Mouse (Mus musculus): Measurements from ENCODE around the gene Prss38. TPM values are rescaled to one million over a fixed set of nuclear protein-coding genes. Genes with fewer than 3 reads are reported as not detected.
A peak's percentile ranks its signal among the peaks of the same experiment; 100 is the strongest.
"Not testable (repeated sequence)": the region's sequence is repeated elsewhere in the genome, so short reads cannot be mapped to it uniquely, and the experiment has no call there.

The Prss38 gene
- polyA plus RNA-seq, 1 experiment from 2014 or later = not detected

GRCm38 (mm10) chr11:59369848-59370247, 5.6 kb downstream of the Prss38 start:
- no peaks in the 10 kb centered on the region for H3K9me3 ChIP-seq

GRCm38 (mm10) chr11:59367955-59368354, 7.5 kb downstream of the Prss38 start:
- not testable (repeated sequence) for H3K9ac ChIP-seq; H3K27me3 ChIP-seq (replicated peaks); H3K4me3 ChIP-seq (replicated peaks); ATAC-seq (ENCODE audit: insufficient read depth, low FRiP score, low read depth); H3K9me3 ChIP-seq; H3K27ac ChIP-seq; H3K4me2 ChIP-seq; H3K36me3 ChIP-seq
- H3K4me1 ChIP-seq = peaks cover 13% of the 10 kb centered on the region
- WGBS = 78% methylated on average over 4 of the region's 4 CpGs

More at GRCm38 (mm10) chr11:59369848-59370247, 5.6 kb downstream of the Prss38 start:
- 72% methylated on average over 11 of the region's 11 CpGs for WGBS
- no peaks in the 10 kb centered on the region for H3K27me3 ChIP-seq (replicated peaks)
- no peak overlapping the region for H3K4me3 ChIP-seq (replicated peaks)
- peaks cover 7% of the 10 kb centered on the region; the same call in 1 of the 2 replicates for H3K4me1 ChIP-seq
- ATAC-seq (ENCODE audit: insufficient read depth, low FRiP score, low read depth) = no peak
- no peak overlapping the region for H3K9ac ChIP-seq
- no peak overlapping the region for H3K27ac ChIP-seq
- H3K36me3 ChIP-seq = no peaks in the 10 kb centered on the region
- no peak overlapping the region for H3K4me2 ChIP-seq

DNA sequence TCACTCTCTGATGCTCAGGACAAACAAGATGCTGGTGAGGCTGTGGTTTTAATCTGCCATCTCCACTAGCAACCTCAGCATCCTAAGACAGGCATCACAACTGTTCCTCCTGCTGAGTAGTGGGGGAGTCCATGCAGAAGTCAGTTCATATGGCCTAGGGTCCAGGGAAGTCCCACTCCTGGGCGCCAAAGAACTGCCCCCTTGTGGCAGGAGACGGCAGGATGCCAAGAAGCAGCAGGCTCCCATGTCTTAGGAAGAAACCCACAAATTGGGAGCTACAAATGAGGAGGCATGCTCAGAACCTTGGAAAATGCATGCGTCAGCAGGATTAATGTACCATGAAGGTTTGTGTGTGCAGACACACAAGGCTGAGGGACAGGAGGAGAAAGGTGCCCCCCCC, 8.8 kb downstream of the Prss38 start:
- Histone ChIP-seq H3K27ac (no peak overlapping the region), H3K4me2 (no peak overlapping the region), H3K9me3 (no peaks in the 10 kb centered on the region), H3K36me3 (no peaks in the 10 kb centered on the region), H3K4me3 (replicated peaks) (no peak overlapping the region), H3K9ac (no peak overlapping the region), H3K4me1 (peaks cover 13% of the 10 kb centered on the region), H3K27me3 (replicated peaks) (no peaks in the 10 kb centered on the region)
- 30% methylated on average over 3 of the region's 3 CpGs for WGBS
- ATAC-seq (ENCODE audit: insufficient read depth, low FRiP score, low read depth) = no peak

DNA sequence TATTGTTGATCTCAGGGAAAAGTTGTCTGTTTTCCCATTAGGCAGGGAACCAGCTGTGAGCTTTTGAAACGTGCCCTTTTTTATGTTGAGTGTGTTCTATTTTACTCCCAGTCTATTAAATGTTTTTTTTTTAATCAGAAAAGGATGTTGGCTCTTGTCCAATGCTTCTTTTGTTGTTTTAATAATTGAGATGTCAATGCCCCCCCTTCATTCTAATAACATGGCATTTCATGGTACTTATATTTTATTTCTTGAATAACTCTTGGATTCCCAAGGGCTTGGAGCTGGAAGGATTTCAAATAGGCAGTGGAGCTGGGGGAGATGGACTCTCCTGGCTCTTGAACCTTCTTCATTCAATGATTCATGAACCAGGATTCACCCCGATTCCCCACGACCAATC, 9.4 kb downstream of the Prss38 start:
- Histone ChIP-seq H3K36me3 (no peaks in the 10 kb centered on the region), H3K27ac (peak overlapping the region; percentile 92; the same call in 1 of the 2 replicates), H3K4me3 (replicated peaks) (no peak overlapping the region), H3K4me2 (no peak overlapping the region), H3K9me3 (no peaks in the 10 kb centered on the region), H3K9ac (no peak overlapping the region), H3K4me1 (peaks cover 13% of the 10 kb centered on the region), H3K27me3 (replicated peaks) (no peaks in the 10 kb centered on the region)
- 72% methylated on average over 3 of the region's 3 CpGs for WGBS
- ATAC-seq (ENCODE audit: insufficient read depth, low FRiP score, low read depth) = no peak

GRCm38 (mm10) chr11:59364417-59364816, 11.0 kb downstream of the Prss38 start:
- WGBS = 26% methylated on average over 3 of the region's 3 CpGs
- ATAC-seq (ENCODE audit: insufficient read depth, low FRiP score, low read depth) = peak; percentile 57; the same call in 1 of the 2 replicates
- Histone ChIP-seq H3K4me2 (no peak overlapping the region), H3K4me1 (peaks cover 13% of the 10 kb centered on the region), H3K36me3 (no peaks in the 10 kb centered on the region), H3K9ac (no peak overlapping the region), H3K9me3 (no peaks in the 10 kb centered on the region), H3K27me3 (replicated peaks) (no peaks in the 10 kb centered on the region), H3K27ac (peak overlapping the region; percentile 92), H3K4me3 (replicated peaks) (no peak overlapping the region)

DNA sequence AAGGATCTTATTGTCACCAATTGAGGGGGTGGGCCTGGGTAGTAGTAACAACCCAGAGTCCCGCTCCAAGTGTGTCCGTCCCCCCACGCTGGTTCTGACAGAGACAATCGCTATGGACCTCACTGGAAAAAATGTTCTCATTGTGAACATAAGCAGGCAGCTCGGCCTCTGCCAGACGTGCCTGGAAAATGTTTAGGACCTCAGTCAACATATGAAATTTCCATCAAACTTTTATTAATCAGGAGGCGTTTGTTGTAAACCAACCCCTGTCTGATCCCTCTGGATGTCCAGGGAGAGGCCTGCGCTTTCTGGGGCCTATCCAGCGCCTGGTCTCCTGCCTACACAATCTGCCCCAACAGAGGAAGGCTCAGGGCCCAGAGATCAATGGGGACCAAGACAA, 11.4 kb downstream of the Prss38 start:
- Histone ChIP-seq H3K4me2 (no peak overlapping the region), H3K9me3 (no peaks in the 10 kb centered on the region), H3K9ac (no peak overlapping the region), H3K27ac (peak overlapping the region; percentile 92), H3K4me3 (replicated peaks) (no peak overlapping the region), H3K4me1 (peaks cover 13% of the 10 kb centered on the region), H3K27me3 (replicated peaks) (no peaks in the 10 kb centered on the region), H3K36me3 (no peaks in the 10 kb centered on the region)
- ATAC-seq (ENCODE audit: insufficient read depth, low FRiP score, low read depth) = peak; percentile 23; the same call in 1 of the 2 replicates
- WGBS = 54% methylated on average over 9 of the region's 9 CpGs

DNA sequence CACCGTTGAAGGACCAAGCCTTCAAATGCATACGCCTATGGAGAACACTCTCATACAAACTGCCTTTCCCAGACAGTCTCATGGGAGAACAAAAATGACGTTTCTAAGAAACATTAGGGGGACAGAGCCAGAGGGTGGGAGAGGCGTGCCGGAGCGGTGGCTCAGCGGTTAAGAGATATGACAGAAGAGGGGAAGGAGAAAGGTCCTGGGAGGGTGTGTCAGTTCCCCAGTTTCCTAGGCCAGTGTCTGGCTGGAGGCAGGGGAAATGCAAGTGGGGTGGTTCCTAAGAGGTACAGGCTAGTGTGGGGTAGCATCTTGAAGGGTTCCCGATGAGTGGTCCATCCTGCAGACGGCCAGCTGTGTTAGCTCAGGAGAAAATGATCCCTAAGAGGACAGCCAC, 14.2 kb downstream of the Prss38 start:
- ATAC-seq (ENCODE audit: insufficient read depth, low FRiP score, low read depth) = no peak
- Histone ChIP-seq H3K9ac (no peak overlapping the region), H3K36me3 (no peaks in the 10 kb centered on the region), H3K27ac (no peak overlapping the region), H3K4me1 (peaks cover 13% of the 10 kb centered on the region), H3K27me3 (replicated peaks) (no peaks in the 10 kb centered on the region), H3K4me2 (no peak overlapping the region), H3K9me3 (no peaks in the 10 kb centered on the region), H3K4me3 (replicated peaks) (no peak overlapping the region)
- WGBS = 70% methylated on average over 9 of the region's 9 CpGs

- 46% methylated on average over 11 of the region's 11 CpGs for WGBS
- no peaks in the 10 kb centered on the region for H3K27me3 ChIP-seq (replicated peaks)
- H3K4me2 ChIP-seq = no peak overlapping the region
- ATAC-seq (ENCODE audit: insufficient read depth, low FRiP score, low read depth) = no peak; the same call in 1 of the 2 replicates
- no peaks in the 10 kb centered on the region for H3K9me3 ChIP-seq
- H3K27ac ChIP-seq = no peak overlapping the region
- no peaks in the 10 kb centered on the region for H3K36me3 ChIP-seq
- no peak overlapping the region for H3K9ac ChIP-seq
- H3K4me3 ChIP-seq (replicated peaks) = no peak overlapping the region
- H3K4me1 ChIP-seq = no peaks in the 10 kb centered on the region
These were observed 18.6 kb downstream of the Prss38 start for GRCm38 (mm10) chr11:59356874-59357289.

DNA sequence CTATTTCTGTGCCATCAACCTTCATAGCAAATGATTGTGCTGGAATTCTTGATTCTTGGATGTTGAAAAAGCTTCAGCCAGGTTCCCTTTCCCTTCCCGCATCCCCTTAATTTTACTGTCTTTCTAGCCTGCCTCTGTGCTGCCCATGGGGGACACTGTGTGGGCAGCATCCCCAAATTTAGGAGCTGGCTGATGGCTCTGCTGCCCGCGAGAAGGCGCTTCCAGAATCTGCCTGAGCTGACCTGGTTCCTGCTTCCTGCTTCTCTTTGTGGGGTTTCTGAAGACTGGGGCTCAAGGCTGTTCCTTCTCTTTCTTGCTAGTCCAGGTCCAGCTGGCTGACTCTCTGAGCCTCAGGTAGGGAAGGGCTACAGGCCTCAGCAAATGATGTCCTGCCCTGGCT, 20.7 kb downstream of the Prss38 start:
- no peaks in the 10 kb centered on the region for H3K9me3 ChIP-seq
- no peak overlapping the region for H3K9ac ChIP-seq
- no peak overlapping the region for H3K4me2 ChIP-seq
- H3K4me3 ChIP-seq (replicated peaks) = no peak overlapping the region
- H3K36me3 ChIP-seq = no peaks in the 10 kb centered on the region
- no peak for ATAC-seq (ENCODE audit: insufficient read depth, low FRiP score, low read depth)
- peaks cover 5% of the 10 kb centered on the region; the same call in 1 of the 2 replicates for H3K4me1 ChIP-seq
- no peaks in the 10 kb centered on the region for H3K27me3 ChIP-seq (replicated peaks)
- 85% methylated on average over 4 of the region's 4 CpGs for WGBS
- no peak overlapping the region for H3K27ac ChIP-seq

DNA sequence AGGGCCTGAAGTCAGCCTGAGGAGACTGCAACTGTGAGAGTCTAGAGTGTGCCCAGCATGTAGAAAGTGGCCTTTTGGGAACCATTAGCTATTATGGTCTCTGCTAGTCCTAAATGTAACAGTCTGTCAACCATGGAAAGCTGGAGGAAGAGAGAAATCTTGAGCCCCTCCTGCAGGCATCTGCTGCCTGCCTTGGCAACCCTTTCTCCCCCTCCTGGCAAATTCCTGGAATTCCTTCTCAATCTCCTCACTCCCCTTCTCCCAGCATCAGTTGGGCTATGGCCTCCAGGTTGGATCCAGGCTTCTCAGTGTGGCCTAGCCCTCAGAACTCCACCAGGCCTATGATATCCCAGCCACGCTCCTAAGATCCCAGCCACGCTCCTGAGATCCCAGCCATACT, 25.1 kb downstream of the Prss38 start:
- no peak overlapping the region for H3K4me2 ChIP-seq
- no peaks in the 10 kb centered on the region for H3K36me3 ChIP-seq
- H3K4me1 ChIP-seq = peaks cover 5% of the 10 kb centered on the region; the same call in 1 of the 2 replicates
- no peak overlapping the region for H3K4me3 ChIP-seq (replicated peaks)
- ATAC-seq (ENCODE audit: insufficient read depth, low FRiP score, low read depth) = no peak
- H3K9me3 ChIP-seq = no peaks in the 10 kb centered on the region
- no peaks in the 10 kb centered on the region for H3K27me3 ChIP-seq (replicated peaks)
- H3K9ac ChIP-seq = no peak overlapping the region
- WGBS = 88% methylated on average over 2 of the region's 2 CpGs
- no peak overlapping the region for H3K27ac ChIP-seq

DNA sequence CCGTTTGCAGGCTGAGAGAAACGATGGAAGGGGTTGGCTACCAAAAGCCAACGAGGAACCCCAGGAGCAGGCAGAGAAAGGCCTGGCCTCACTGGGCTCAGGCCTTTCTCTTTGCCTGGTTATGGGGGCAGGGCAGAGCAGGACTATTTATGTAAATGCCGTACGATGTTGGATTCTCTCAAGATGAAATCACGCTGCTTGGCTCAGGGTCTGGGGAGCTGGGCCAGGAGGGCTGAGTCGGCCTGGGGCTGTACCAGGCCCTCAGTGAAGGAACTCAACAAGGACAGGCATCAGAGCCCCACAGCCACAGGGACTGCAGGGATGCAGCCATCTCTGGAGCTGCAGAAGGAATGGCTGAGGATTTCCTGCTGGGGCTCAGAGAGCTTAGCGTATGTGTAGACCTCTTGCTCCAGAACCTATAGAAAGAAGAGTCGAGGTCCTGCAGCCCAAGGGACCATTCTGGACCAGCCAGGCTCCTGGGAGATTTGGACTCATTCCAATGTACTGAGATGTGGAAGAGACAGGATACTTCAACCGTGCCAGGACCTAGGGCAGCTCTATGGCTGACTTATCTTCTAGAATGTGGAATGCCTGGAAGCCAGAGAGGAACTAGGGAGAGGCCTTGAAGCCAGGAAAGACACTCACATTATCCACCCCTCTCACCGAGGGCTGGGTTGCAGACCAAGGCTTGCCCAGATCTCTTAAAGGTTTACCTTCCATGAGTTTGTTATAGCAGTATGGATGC, 29.1 kb downstream of the Prss38 start:
- Histone ChIP-seq H3K36me3 (no peaks in the 10 kb centered on the region), H3K4me2 (no peak overlapping the region), H3K9ac (no peak overlapping the region), H3K4me3 (replicated peaks) (no peak overlapping the region), H3K27me3 (replicated peaks) (no peaks in the 10 kb centered on the region), H3K27ac (peak overlapping the region; percentile 67), H3K4me1 (peaks cover 5% of the 10 kb centered on the region; the same call in 1 of the 2 replicates), H3K9me3 (no peaks in the 10 kb centered on the region)
- 54% methylated on average over 11 of the region's 11 CpGs for WGBS
- peak; percentile 72; the same call in 1 of the 2 replicates for ATAC-seq (ENCODE audit: insufficient read depth, low FRiP score, low read depth)

- WGBS = 75% methylated on average over 5 of the region's 5 CpGs
- no peak for ATAC-seq (ENCODE audit: insufficient read depth, low FRiP score, low read depth)
- H3K4me2 ChIP-seq = no peak overlapping the region
These were observed 32.5 kb downstream of the Prss38 start for GRCm38 (mm10) chr11:59342956-59343355.

More at GRCm38 (mm10) chr11:59342956-59343355, 32.5 kb downstream of the Prss38 start:
- Histone ChIP-seq H3K9me3 (no peaks in the 10 kb centered on the region), H3K4me3 (replicated peaks) (no peak overlapping the region), H3K27ac (no peak overlapping the region), H3K9ac (no peak overlapping the region), H3K27me3 (replicated peaks) (no peaks in the 10 kb centered on the region), H3K36me3 (no peaks in the 10 kb centered on the region), H3K4me1 (no peaks in the 10 kb centered on the region)
